Mouse (Mus musculus) stomach, embryonic 14.5 days (tissue): ENCODE measurements around the gene Islr2. TPM values are rescaled to one million over a fixed set of nuclear protein-coding genes. Genes with fewer than 3 reads are reported as not detected.
A peak's percentile ranks its signal among the peaks of the same experiment; 100 is the strongest.

ENCODE experiments used
- ATAC-seq: fragments of 200-750 bp; cut with Nextera tagmentation; 2 replicates; pipeline ENCODE4 v1.8.0; 2017; ENCODE audit warnings: low read depth, moderate TSS enrichment; ENCODE audit not compliant: insufficient number of reproducible peaks, insufficient read depth, low FRiP score
- H3K27ac ChIP-seq: fragments of 300-500 bp; sonication (generic); 2 replicates; pipeline ENCODE4 v1.5.1; 2014; ENCODE audit warnings: mild to moderate bottlenecking, low read length, moderate library complexity, mixed read lengths
- H3K27me3 ChIP-seq: fragments of 300-500 bp; sonication (generic); 2 replicates; pipeline ENCODE4 v1.6.1; 2014; ENCODE audit warnings: low read length, control low read depth, mixed read lengths; ENCODE audit not compliant: control insufficient read depth, insufficient read depth
- H3K36me3 ChIP-seq: fragments of 300-500 bp; sonication (generic); 2 replicates; pipeline ENCODE4 v1.6.1; 2014; ENCODE audit warnings: mild to moderate bottlenecking, control low read depth, low read length, moderate library complexity, mixed read lengths; ENCODE audit not compliant: control insufficient read depth, insufficient read depth
- H3K4me1 ChIP-seq: fragments of 300-500 bp; sonication (generic); 2 replicates; pipeline ENCODE4 v1.6.1; 2014; ENCODE audit warnings: low read length, control low read depth, mixed read lengths; ENCODE audit not compliant: control insufficient read depth, insufficient read depth
- H3K4me2 ChIP-seq: fragments of 300-500 bp; sonication (generic); replicated peaks from 2 replicates; pipeline ENCODE4 v1.6.1; 2014; ENCODE audit warnings: low read depth, low read length, control low read depth
- H3K4me3 ChIP-seq: fragments of 300-500 bp; sonication (generic); 2 replicates; pipeline ENCODE4 v1.5.1; 2014; ENCODE audit warnings: low read depth, low read length, control low read depth
- H3K9ac ChIP-seq: fragments of 300-500 bp; sonication (generic); replicated peaks from 2 replicates; pipeline ENCODE4 v1.6.1; 2014; ENCODE audit warnings: low read depth, mild to moderate bottlenecking, control low read depth, low read length, moderate library complexity, mixed read lengths
- H3K9me3 ChIP-seq: fragments of 300-500 bp; sonication (generic); 2 replicates; pipeline ENCODE4 v1.6.1; 2016; ENCODE audit warnings: low read depth, low read length, control low read depth; ENCODE audit not compliant: control insufficient read depth
- WGBS: fragments of 180-500 bp; shearing (Covaris S2); extraction: QIAGEN DNeasy Blood & Tissue Kit; methylation state at CpG from one replicate; pipeline ENCODE4 v1.1.7; 2014; 5-methylcytosine and 5-hydroxymethylcytosine counted together
- polyA plus RNA-seq: library from polyadenylated mRNA; unstranded; fragments of >200 nt; fragmentation: Nextera tagmentation; extraction: Ambion mirVana; gene quantifications from 2 replicates; pipeline ENCODE4 v1.2.1, GENCODE M21; 2014

Islr2 gene
- polyA plus RNA-seq, 1 experiment from 2014 or later, result 1.7 TPM

DNA sequence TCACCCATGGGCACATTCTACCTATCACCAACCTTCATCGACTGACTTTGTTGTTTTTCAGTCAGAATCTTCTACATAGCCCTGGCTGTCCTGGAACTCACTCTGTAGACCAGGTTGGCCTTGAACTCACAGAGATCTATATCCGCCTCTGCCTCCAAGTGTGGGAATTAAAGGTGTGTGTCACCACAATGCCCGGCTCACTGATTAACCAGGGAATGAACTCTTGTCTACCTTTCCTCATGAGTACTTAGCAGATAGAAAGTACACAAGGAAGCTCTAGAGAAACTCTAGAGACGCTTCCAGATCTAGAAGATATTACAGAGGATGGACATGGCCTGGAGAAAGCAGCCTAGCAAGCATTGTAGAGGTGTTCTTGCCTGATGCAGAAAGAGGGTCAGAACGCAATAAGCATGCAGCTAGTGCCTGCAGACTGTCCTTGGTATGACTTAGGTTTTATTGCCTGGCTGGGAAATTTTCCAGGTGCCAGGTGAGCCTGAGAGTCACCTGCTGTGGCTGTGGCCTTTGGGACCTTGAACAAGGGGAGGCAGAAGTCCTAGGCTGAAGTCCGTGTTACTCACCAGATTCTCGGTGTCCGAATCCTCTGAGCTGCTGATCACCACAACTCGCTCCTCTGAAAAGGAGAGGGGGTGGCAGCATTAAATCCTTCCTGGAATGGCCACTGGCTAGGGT is 24.8 kb upstream of the Islr2 start:
- Histone ChIP-seq H3K27ac (no peak overlapping the region), H3K4me2 (no peak overlapping the region), H3K9ac (no peak overlapping the region), H3K9me3 (no peaks in the 10 kb centered on the region), H3K36me3 (peaks cover 39% of the 10 kb centered on the region), H3K4me3 (no peak overlapping the region), H3K27me3 (no peaks in the 10 kb centered on the region), H3K4me1 (no peaks in the 10 kb centered on the region)
- WGBS, result 89% methylated on average over 9 of the region's 9 CpGs
- no peak for ATAC-seq

DNA sequence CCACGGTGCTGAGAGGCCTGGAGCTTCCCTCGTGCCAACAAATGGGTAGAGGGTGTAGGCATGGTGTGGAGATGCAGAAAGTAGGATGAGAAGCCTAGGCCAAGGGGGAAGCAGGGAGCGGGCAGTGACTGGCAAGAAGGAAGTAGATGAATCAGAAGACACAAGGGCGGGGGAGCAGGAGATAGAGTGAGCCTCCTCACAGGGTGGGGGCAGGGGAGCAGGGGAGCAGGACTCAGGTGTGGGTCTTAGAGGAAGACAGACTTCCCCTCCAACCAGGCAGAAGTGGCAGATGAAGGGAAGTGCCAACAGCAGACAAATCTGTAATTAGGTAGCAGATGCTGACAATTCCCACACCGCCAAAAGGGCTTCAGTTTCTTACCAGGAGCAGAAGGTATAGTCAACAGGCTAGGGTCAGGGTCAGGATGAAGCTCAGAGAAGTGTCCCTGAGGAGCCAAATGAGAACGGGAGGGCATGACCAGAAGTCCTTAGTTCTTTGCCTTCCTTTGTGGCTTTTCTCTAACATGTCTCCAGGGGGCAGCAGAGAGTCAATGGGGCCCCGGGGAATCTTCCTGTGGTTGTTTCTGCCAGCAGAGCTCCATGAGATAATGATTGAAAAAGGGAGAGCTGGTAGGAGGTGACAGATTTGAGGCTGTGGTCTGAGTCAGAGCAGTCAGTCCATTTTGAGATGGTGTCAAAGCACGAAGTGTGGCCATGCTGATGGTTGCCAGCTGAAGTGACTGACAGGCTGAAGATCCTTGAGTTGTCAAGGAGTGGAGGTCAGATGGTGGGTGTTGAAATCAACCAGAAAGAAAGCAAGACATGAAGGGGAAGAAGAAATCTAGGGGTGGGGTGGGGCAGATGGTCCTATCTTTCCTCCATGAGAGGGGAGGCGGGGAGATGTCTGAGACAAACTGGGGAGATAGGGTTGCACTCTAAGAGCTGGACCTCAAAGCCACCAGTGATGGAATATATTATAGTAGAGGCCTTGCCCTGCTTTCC is 22.1 kb upstream of the Islr2 start:
- Histone ChIP-seq H3K4me2 (no peak overlapping the region), H3K9me3 (no peaks in the 10 kb centered on the region), H3K36me3 (peaks cover 31% of the 10 kb centered on the region), H3K27ac (no peak overlapping the region), H3K27me3 (no peaks in the 10 kb centered on the region), H3K9ac (no peak overlapping the region), H3K4me1 (no peaks in the 10 kb centered on the region), H3K4me3 (no peak overlapping the region)
- 64% methylated on average over 9 of the region's 9 CpGs for WGBS
- ATAC-seq, result peak; percentile 37

GRCm38 (mm10) chr9:58224356-58224755 is 20.2 kb upstream of the Islr2 start:
- WGBS, result 97% methylated on average over 2 of the region's 2 CpGs
- H3K4me2 ChIP-seq, result no peak overlapping the region
- H3K4me1 ChIP-seq, result no peaks in the 10 kb centered on the region
- H3K9me3 ChIP-seq, result no peaks in the 10 kb centered on the region
- H3K9ac ChIP-seq, result no peak overlapping the region
- no peak overlapping the region for H3K27ac ChIP-seq
- H3K4me3 ChIP-seq, result no peak overlapping the region
- peaks cover 22% of the 10 kb centered on the region for H3K36me3 ChIP-seq
- ATAC-seq, result no peak
- H3K27me3 ChIP-seq, result no peaks in the 10 kb centered on the region

GRCm38 (mm10) chr9:58220218-58220903 is 16.2 kb upstream of the Islr2 start:
- no peaks in the 10 kb centered on the region for H3K9me3 ChIP-seq
- no peak overlapping the region for H3K4me3 ChIP-seq
- no peaks in the 10 kb centered on the region for H3K4me1 ChIP-seq
- H3K36me3 ChIP-seq, result peaks cover 15% of the 10 kb centered on the region; the same call in 1 of the 2 replicates
- no peak for ATAC-seq
- no peak overlapping the region for H3K9ac ChIP-seq
- no peak overlapping the region for H3K27ac ChIP-seq
- H3K4me2 ChIP-seq, result no peak overlapping the region
- 67% methylated on average over 24 of the region's 24 CpGs for WGBS
- no peaks in the 10 kb centered on the region for H3K27me3 ChIP-seq

DNA sequence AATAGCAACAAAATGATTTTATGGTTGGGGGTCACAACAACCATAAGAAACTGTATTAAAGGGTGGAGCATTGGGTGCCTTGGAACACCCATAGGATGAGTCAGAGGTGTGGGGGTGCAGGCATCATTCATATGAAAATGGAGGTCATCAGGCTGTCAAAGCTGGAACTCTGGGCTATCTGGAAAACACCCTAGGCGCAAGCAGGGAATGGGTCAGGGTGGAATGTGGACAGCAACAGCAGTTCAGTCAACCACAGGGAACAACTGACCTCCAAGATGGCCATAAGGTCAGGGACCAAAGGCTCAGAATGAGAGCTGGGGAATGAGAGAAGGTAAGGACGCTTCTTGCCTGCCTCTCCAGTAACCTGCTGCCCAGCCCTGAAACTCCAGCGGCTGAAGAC is 14.4 kb upstream of the Islr2 start:
- H3K9me3 ChIP-seq, result no peaks in the 10 kb centered on the region
- H3K9ac ChIP-seq, result no peak overlapping the region
- no peak overlapping the region for H3K27ac ChIP-seq
- no peak overlapping the region for H3K4me3 ChIP-seq
- H3K4me2 ChIP-seq, result no peak overlapping the region
- no peak for ATAC-seq
- no peaks in the 10 kb centered on the region; the same call in 1 of the 2 replicates for H3K4me1 ChIP-seq
- peaks cover 15% of the 10 kb centered on the region; the same call in 1 of the 2 replicates for H3K36me3 ChIP-seq
- 92% methylated on average over 3 of the region's 3 CpGs for WGBS
- H3K27me3 ChIP-seq, result no peaks in the 10 kb centered on the region

- no peaks in the 10 kb centered on the region; the same call in 1 of the 2 replicates for H3K4me1 ChIP-seq
- H3K9ac ChIP-seq, result no peak overlapping the region
- no peak overlapping the region for H3K4me3 ChIP-seq
- H3K27ac ChIP-seq, result no peak overlapping the region
- H3K36me3 ChIP-seq, result peaks cover 8% of the 10 kb centered on the region; the same call in 1 of the 2 replicates
- WGBS, result 54% methylated on average over 6 of the region's 6 CpGs
- no peak overlapping the region for H3K4me2 ChIP-seq
- no peaks in the 10 kb centered on the region for H3K27me3 ChIP-seq
- H3K9me3 ChIP-seq, result no peaks in the 10 kb centered on the region
- 0 out of 2 replicates have a peak, but pooled peaks have one; percentile 39 for ATAC-seq
These were observed 12.3 kb upstream of the Islr2 start for GRCm38 (mm10) chr9:58216402-58216801.

DNA sequence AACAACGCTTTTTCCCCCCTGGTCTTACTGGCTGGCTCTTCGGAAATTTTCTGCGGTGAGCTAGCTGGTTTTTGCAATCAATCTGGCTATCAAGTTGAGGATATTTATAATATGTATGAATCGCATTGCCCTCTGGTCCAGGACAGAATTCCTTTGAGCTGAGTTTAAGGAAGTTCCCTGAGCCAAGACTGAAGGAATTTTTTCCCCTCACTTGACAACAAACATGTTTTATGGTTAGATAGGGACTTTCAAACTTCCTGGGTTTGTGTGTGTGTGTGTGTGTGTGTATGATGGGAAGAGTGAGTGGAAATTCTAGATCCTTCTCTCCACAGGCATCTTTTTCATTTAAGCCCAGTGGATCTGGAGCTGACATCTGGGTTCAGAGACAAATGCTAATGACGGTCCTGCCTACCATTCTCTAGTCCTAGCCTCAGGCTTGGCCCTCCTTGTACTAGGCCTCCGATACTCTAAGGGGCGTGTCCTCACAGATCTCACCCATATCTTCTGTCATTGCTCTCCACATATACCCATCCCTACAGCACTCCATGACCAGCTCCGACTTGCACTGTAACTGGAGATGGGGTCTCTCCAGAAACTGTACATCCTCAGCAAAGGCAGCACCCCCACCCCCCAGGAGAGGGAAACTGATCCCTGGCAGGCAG is 10.5 kb upstream of the Islr2 start:
- H3K9me3 ChIP-seq, result no peaks in the 10 kb centered on the region
- H3K27ac ChIP-seq, result no peak overlapping the region
- ATAC-seq, result no peak
- no peak overlapping the region for H3K9ac ChIP-seq
- no peak overlapping the region for H3K4me3 ChIP-seq
- H3K4me2 ChIP-seq, result no peak overlapping the region
- 35% methylated on average over 8 of the region's 8 CpGs for WGBS
- no peaks in the 10 kb centered on the region; the same call in 1 of the 2 replicates for H3K4me1 ChIP-seq
- no peaks in the 10 kb centered on the region for H3K27me3 ChIP-seq
- peaks cover 1% of the 10 kb centered on the region; the same call in 1 of the 2 replicates for H3K36me3 ChIP-seq
